Mouse (Mus musculus): Measurements from ENCODE around the gene Abat.
"Not testable (repeated sequence)": the region's sequence is repeated elsewhere in the genome, so short reads cannot be mapped to it uniquely, and the experiment has no call there.

- TF ChIP-seq CTCF (IDR thresholded peaks at IDR 0.05; ENCODE audit: control insufficient read depth, insufficient read depth, insufficient read length); MAX (IDR thresholded peaks at IDR 0.05); MYOD1 (IDR thresholded peaks at IDR 0.05; ENCODE audit: control insufficient read depth, insufficient read length, low read depth); USF1 (IDR thresholded peaks at IDR 0.05; ENCODE audit: low read depth); MYOG (IDR thresholded peaks at IDR 0.05; ENCODE audit: control insufficient read depth, extremely low read depth, insufficient read length): not testable (repeated sequence)
Measured at GRCm38 (mm10) chr16:8554751-8555150, 41.5 kb downstream of the Abat start.

All from C2C12 (cell line).